Mouse (Mus musculus) lung, adult 2 months (tissue): ENCODE results near the gene Ttc23l. TPM values are rescaled to one million over a fixed set of nuclear protein-coding genes. Genes with fewer than 3 reads are reported as not detected.
A peak's percentile ranks its signal among the peaks of the same experiment; 100 is the strongest.
"Not testable (repeated sequence)": the region's sequence is repeated elsewhere in the genome, so short reads cannot be mapped to it uniquely, and the experiment has no call there.

Source experiments
- DNase-seq: peaks from one replicate; pipeline ENCODE4 v3.0.0; 2022
- H3K4me1 ChIP-seq: fragments of 200-500 bp; 2 replicates; pipeline ENCODE4 v1.6.1; 2011; ENCODE audit warnings: low read length; ENCODE audit not compliant: control insufficient read depth, insufficient read depth
- H3K4me3 ChIP-seq: fragments of 200-500 bp; replicated peaks from 2 replicates; pipeline ENCODE3; 2011; ENCODE audit warnings: low read depth, mild to moderate bottlenecking, control low read depth, low read length; ENCODE audit errors: extremely low read depth
- CTCF ChIP-seq: fragments of 200-500 bp; IDR thresholded peaks from 2 replicates; pipeline ENCODE4 v1.5.1; 2011; ENCODE audit warnings: mild to moderate bottlenecking, low read length, control low read depth; ENCODE audit not compliant: insufficient read depth
- POLR2A ChIP-seq: fragments of 200-500 bp; IDR thresholded peaks from 2 replicates; pipeline ENCODE4 v1.6.1; 2011; ENCODE audit warnings: low read depth, mild to moderate bottlenecking, control low read depth, low read length, borderline replicate concordance; ENCODE audit errors: extremely low read depth
- WGBS: fragments of 180-500 bp; shearing (Covaris S2); methylation state at CpG from one replicate; pipeline ENCODE4 v1.1.7; 2018; 5-methylcytosine and 5-hydroxymethylcytosine counted together
- polyA plus RNA-seq: library from polyadenylated mRNA; depleted of rRNA; stranded (reverse); fragments of >200 nt; gene quantifications from 2 replicates; pipeline ENCODE4 v1.2.3, GENCODE M21; 2012

Ttc23l gene
- polyA plus RNA-seq, 1 experiment = not detected

DNA sequence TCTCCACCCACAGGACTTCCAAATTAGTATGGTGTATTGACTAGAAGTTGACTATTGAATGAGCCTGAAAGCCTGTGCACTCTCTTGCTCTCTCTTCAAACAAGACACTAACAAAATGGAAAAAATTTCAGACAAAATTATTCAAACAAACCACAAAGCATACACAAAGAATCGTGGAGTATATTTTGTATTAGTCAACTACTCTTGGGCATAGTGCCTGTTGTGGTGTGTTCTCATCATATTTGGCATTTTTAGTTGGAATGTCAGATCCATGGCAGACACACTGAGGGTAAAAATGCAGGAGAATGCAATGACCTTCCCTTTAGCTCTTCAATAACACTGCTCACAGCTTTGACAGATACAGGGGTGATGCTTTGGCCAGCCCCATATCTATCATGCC lies 32.6 kb downstream of the Ttc23l start:
- H3K4me1 ChIP-seq = no peaks in the 10 kb centered on the region
- no peak for DNase-seq
- no peak overlapping the region for H3K4me3 ChIP-seq
- no peak for TF ChIP-seq CTCF
- no peak for TF ChIP-seq POLR2A
- WGBS = 54% methylated on average over 1 of the region's 1 CpGs

DNA sequence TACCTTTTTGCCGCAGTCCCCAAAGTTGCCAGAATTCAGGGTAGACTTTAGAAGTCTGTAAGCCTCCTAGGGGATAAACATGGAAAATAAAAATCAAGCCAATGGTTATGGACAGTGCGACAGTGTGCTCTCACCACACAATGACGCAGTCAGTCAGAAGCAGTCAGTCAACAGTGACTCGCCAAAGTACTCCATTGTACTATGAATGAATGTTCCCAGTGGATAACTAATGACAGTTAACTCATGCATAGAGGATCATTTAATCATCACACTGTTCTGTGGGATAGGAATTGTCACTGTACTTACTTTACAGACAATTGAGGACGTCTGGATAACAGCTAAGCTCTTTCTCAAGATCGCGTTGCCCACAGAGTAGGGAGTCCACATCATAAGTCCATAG lies 43.3 kb downstream of the Ttc23l start:
- no peak for DNase-seq
- H3K4me3 ChIP-seq = no peak overlapping the region
- WGBS = 84% methylated on average over 7 of the region's 7 CpGs
- TF ChIP-seq CTCF (no peak), POLR2A (no peak)
- no peaks in the 10 kb centered on the region for H3K4me1 ChIP-seq

DNA sequence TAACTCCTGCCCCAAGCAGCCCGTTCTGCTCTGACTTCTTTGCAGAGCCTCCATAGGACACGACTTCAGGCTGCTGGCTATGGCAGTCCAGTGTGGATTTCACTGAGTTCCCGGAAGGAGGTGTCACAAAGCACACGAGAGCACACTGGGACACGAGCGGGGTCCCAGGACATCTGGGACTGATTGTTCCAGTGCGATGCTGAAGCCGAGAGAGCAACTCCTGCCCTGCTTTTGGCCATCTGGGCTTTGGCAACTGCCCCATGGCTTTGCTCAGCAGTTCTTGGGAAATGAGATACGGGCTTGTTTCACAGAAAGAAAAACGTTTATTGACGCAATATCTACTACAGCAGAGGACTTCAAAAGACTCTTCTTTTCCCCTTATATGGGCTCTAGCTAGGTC lies 52.4 kb downstream of the Ttc23l start:
- WGBS = 56% methylated on average over 11 of the region's 11 CpGs
- DNase-seq = no peak
- TF ChIP-seq CTCF = no peak
- TF ChIP-seq POLR2A = no peak
- H3K4me1 ChIP-seq = no peaks in the 10 kb centered on the region
- H3K4me3 ChIP-seq = no peak overlapping the region

DNA sequence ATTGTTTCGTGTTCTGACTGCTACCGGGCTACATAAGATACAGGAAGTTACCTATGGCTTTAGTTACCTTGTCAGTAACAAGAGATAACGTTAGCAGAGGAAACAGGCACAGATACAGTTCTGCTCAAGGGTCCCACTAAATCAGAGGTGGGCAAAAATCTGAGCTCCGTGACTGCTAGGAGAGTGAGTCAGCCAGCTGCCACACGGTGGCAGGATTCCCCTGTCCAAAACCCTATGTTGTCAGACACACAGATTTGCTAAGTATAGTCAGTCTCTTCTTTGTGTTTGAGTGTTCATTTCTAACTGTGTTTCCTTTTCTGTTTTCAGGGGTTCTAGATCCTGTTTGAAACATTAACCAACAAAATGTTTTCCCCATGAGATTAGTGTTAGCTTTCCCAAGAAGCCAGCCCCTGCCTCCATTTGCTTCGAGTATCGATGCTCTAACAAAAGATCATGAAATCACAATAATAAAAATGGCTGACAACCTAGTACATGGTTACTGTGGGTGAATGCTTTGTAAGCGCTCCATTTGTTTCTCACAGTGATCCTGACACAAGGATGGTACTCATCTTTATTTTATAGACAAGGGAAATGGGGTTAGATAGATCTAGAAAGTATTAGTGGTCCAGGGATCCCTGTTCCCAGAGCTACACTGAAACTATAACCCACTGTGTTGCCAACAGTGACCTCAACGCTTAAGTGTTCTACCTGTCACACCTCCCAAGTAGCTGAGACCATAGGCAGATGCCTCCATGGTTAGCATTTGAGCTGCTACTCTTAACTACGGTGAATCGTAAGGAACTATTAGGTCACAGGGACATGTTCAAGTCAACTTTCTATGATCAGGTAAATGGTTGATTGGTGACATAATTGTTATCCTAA lies 57.4 kb downstream of the Ttc23l start:
- no peaks in the 10 kb centered on the region for H3K4me1 ChIP-seq
- WGBS = 56% methylated on average over 11 of the region's 11 CpGs
- DNase-seq = peak; percentile 25
- no peak overlapping the region for H3K4me3 ChIP-seq
- TF ChIP-seq CTCF = peak; percentile 90
- TF ChIP-seq POLR2A = no peak

DNA sequence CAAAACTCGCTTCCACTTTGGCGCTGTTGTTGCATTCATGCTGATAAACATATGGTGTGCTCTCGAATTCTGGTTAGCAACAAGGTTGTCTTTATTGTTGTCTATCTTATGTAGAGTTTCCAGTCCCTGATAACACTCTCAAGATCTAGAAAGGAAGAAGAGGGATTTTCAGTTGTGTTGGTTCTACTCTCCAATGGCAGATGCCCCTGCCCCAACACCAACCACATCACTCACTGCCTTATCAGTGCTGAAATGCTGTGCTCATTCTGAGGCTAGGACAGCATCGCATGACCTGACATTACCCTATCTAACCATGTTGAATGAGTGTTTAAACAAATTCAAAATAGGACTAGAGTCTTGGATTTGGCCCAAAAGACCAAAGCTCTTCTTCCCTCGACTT lies 58.4 kb downstream of the Ttc23l start:
- Histone ChIP-seq H3K4me3 (no peak overlapping the region), H3K4me1 (no peaks in the 10 kb centered on the region)
- 69% methylated on average over 5 of the region's 5 CpGs for WGBS
- TF ChIP-seq POLR2A (no peak), CTCF (no peak)
- DNase-seq = no peak

DNA sequence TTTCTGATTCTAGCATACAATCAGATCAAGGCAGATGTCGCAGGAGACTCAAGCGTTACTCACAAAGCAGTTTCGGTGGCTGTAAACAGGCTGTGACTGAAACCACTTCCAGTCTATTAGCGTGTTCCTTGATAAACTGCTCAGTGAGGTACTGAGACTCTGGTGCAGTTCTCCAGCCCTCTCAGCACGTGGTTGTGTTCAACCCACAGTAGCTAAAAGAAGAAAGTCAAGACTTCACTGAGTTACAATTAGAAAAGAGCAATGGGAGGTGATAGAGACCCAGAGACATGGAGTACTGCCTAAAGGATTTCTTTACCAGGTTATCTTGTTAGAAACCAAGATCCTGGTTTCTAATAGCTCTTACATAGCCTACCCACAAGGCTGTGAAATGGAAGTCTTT lies 58.9 kb downstream of the Ttc23l start:
- 75% methylated on average over 5 of the region's 5 CpGs for WGBS
- no peak for TF ChIP-seq POLR2A
- TF ChIP-seq CTCF = no peak
- no peak overlapping the region for H3K4me3 ChIP-seq
- H3K4me1 ChIP-seq = no peaks in the 10 kb centered on the region
- no peak for DNase-seq

DNA sequence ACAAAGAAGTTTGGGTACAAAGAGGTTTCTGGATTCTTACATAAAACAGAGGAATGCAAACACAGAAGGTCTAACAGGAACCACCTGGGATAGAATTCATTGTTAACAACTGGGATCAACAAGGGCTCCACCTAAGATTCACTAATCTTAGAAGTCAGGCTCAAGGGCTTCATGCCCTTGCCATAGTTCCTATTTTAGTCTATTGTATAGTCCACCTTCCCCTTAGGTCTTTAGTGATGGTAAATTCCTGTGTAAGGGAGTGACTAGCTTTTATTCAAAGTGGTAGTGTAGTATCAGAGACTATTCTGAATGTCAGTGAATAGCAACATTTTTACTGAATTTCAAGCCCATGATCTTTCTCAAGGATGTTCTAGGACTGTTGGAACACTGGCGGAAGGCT lies 61.8 kb downstream of the Ttc23l start:
- not testable (repeated sequence) for DNase-seq, H3K4me3 ChIP-seq, H3K4me1 ChIP-seq
- 96% methylated on average over 1 of the region's 1 CpGs for WGBS

DNA sequence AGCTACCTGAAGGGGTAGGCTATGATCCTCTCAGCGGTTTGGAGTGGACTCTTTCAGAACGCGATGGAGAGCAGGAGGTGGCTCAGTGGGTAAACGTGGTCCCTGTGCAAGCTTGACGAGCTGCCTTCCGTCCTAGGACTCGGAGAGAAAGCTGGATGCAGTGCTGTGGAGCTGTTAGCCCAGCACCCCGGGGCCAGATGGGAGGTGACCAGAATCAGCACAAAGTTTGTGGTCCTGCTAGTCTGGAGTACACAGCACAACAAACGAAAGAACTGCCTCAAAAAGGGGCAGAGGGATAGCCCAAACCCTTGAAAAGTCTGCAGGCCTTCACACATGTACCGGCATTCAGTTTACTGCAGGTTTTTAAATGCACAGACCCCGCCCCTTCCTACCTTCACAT lies 62.5 kb downstream of the Ttc23l start:
- no peak for TF ChIP-seq CTCF
- TF ChIP-seq POLR2A = no peak
- Histone ChIP-seq H3K4me1 (no peaks in the 10 kb centered on the region), H3K4me3 (no peak overlapping the region)
- 85% methylated on average over 11 of the region's 11 CpGs for WGBS
- DNase-seq = no peak

DNA sequence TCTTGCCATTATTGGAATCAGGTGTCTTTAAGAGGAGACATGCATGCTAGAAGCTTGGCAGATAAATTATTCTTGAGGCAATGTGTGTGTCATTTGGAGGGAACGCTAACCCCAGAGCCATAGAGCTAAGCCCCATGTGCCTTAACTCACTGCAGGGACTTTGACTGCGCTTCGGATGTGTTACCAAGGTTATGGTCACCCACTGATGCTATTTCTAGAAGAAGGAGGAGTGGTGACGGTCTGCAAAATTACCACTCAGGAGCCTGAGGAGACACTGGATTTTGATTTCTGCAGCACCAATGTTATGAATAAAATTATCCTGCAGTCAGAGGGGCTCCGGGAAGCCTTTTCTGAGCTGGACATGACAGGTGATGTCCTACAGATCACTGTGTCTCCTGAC lies 68.4 kb downstream of the Ttc23l start:
- Histone ChIP-seq H3K4me1 (peaks cover 3% of the 10 kb centered on the region; the same call in 1 of the 2 replicates), H3K4me3 (no peak overlapping the region)
- WGBS = 95% methylated on average over 5 of the region's 5 CpGs
- no peak for DNase-seq
- TF ChIP-seq POLR2A = no peak
- TF ChIP-seq CTCF = no peak

DNA sequence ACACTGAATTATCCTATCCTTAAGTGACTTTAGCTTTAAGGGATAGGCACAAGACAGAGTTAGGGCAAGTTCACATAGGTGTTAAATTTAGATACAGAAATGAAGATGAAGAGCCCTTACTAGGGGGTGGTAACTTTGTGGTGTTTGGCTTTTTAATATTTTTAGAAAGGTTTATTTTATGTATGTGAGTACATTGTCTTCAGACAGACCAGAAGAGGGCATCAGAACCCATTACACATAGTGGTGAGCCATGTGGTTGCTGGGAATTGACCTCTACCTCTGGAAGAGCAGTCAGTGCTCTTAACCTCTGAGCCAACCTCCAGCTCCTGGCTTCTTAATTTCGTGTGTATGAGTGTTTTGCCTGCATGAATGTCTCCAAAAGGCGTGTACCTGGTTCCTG lies 71.2 kb downstream of the Ttc23l start:
- 50% methylated on average over 2 of the region's 2 CpGs for WGBS
- TF ChIP-seq CTCF = no peak
- TF ChIP-seq POLR2A = no peak
- H3K4me1 ChIP-seq = peaks cover 3% of the 10 kb centered on the region; the same call in 1 of the 2 replicates
- no peak overlapping the region for H3K4me3 ChIP-seq
- DNase-seq = no peak
